Mouse (Mus musculus): ENCODE results near the gene Hist1h4c.

DNA sequence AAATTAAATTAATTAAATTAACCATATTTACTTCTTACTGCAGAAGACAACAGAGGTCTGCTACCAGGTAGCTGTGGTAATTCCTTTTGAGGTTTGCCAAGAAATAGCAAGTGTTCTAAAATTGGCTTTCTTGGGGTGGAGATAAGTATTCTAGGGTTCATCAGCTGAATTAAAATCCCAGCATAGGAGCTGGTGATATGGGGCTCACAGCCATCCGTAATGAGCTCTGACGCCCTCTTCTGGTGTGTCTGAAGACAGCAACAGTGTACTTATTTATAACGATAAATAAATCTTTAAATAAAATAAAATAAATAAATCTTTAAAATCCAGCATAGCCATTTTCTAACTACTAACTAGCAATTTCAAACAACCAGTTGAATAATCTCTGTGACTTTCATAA, 1.5 kb upstream of the Hist1h4c start:
- TF ChIP-seq USF1 (IDR thresholded peaks at IDR 0.05; ENCODE audit: low read depth) (no peak), POLR2A (IDR thresholded peaks at IDR 0.05; ENCODE audit: insufficient read length, low read depth) (no peak), MYOD1 (IDR thresholded peaks at IDR 0.05; ENCODE audit: control insufficient read depth in 1 of 3, insufficient read length in 2 of 3, low read depth in 2 of 3) (no peak), POLR2AphosphoS2 (IDR thresholded peaks at IDR 0.05; ENCODE audit: insufficient read length, low read depth) (no peak), MAX (IDR thresholded peaks at IDR 0.05; ENCODE audit: low read depth) (no peak), SRF (IDR thresholded peaks at IDR 0.05; ENCODE audit: control insufficient read depth, insufficient read length, low read depth) (no peak), TCF3 (IDR thresholded peaks at IDR 0.05; ENCODE audit: insufficient read length, low read depth) (no peak)

Data from myocyte (in vitro differentiated cells).